Mouse (Mus musculus) adrenal gland, postnatal 4 days (tissue): ENCODE measurements around the gene Nfil3. TPM values are rescaled to one million over a fixed set of nuclear protein-coding genes. Genes with fewer than 3 reads are reported as not detected.

ENCODE experiments used
- DNase-seq, 2 experiments: peaks; one replicate each; pipeline ENCODE4 v3.0.0; 2021 to 2022; ENCODE audit warnings: low spot score in 2 of 2, mixed read lengths in 2 of 2
- total RNA-seq, 2 experiments: library from RNA; stranded (reverse); gene quantifications; 2 replicates each; pipeline ENCODE4 v1.2.3; 2021

Gene Nfil3
- total RNA-seq, 2 experiments from 2014 or later: 27.2 to 29.3 TPM

GRCm38 (mm10) chr13:52945769-52946168 lies 35.1 kb downstream of the Nfil3 start:
- DNase-seq: no peak

GRCm38 (mm10) chr13:52944116-52944515 lies 36.8 kb downstream of the Nfil3 start:
- no peak for DNase-seq

GRCm38 (mm10) chr13:52942876-52943388 lies 37.9 kb downstream of the Nfil3 start:
- DNase-seq: no peak

- no peak for DNase-seq
These were observed 39.9 kb downstream of the Nfil3 start for GRCm38 (mm10) chr13:52940956-52941355.

GRCm38 (mm10) chr13:52930582-52930981 lies 50.3 kb downstream of the Nfil3 start:
- DNase-seq: no peak

- DNase-seq: peak; percentile 60 to 71
These were observed 51.4 kb downstream of the Nfil3 start, which contains the start of gene Auh for GRCm38 (mm10) chr13:52929209-52930171. Gene Auh, minus strand, starts transcription at chr13:52929681.

GRCm38 (mm10) chr13:52928392-52928791 lies 52.5 kb downstream of the Nfil3 start:
- no peak for DNase-seq

- DNase-seq: no peak
These were observed 56.4 kb downstream of the Nfil3 start for GRCm38 (mm10) chr13:52924457-52924856.

GRCm38 (mm10) chr13:52921966-52922365 lies 58.9 kb downstream of the Nfil3 start:
- no peak for DNase-seq

GRCm38 (mm10) chr13:52921065-52921825 lies 59.6 kb downstream of the Nfil3 start:
- DNase-seq: no peak

GRCm38 (mm10) chr13:52919790-52920352 lies 61.0 kb downstream of the Nfil3 start:
- no peak for DNase-seq

GRCm38 (mm10) chr13:52918333-52918732 lies 62.5 kb downstream of the Nfil3 start:
- DNase-seq: no peak

Other genes starting within 250 kb of the Nfil3 start
- gene Auh, start 51.4 kb downstream of the Nfil3 start, total RNA-seq: 100 to 1,000 TPM; 101 TPM